Mouse (Mus musculus): Measurements from ENCODE around the gene Zgpat.

The Zgpat gene

DNA sequence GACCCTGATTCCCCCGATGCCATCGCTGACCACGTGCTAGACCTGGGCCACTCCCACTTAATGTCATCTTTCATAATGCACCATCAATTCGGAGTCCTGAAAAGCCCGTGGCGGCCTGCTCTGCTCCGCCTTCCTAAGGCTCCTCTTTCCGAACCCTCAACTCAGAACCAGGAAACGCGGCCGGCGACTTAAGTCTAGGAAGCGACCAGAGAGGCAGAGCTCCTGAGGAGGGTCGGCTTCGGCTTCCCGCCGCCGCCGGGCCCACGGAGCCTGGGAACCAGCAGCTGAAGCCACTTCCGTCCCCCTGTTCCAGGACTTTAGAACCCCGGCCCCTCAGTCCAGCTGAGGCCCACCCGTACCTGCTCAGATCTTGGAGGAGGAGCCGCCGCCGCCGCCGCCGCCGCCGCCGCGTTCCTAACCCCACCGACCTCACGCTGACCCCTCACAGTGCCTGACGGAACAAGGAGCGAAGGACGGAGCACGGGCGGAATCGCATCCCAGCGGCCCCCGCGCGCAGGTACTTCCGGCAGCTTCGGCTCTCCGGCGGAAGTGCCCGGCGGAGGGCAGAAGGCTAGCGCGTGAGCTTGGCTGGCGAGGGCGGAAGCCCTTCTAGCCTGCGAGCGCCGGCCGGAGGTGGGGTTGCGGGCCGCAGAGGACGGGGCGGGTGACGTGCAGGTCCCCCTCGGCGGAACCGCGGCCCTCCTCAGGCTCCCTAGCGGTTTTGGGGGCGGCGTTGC, at the start of gene Zgpat, which contains the start of gene Arfrp1:
TSS of gene Zgpat (plus strand) at position 69 of the 737 bp plus-strand sequence.
TSS of gene Arfrp1 (minus strand) at position 545 of the 737 bp plus-strand sequence.
- peak; percentile 84 for DNase-seq (ENCODE audit: low spot score)

GRCm38 (mm10) chr2:181319248-181320102, 45.3 kb upstream of the Zgpat start, which contains the start of gene Rtel1:
Gene Rtel1 (plus strand): TSS chr2:181319739.
- DNase-seq (ENCODE audit: low spot score), result peak; percentile 78

GRCm38 (mm10) chr2:181320103-181320499, 44.6 kb upstream of the Zgpat start:
- DNase-seq (ENCODE audit: low spot score), result no peak

- no peak for DNase-seq (ENCODE audit: low spot score)
Measured at GRCm38 (mm10) chr2:181322136-181322535, 42.6 kb upstream of the Zgpat start.

- no peak for DNase-seq (ENCODE audit: low spot score)
Measured at GRCm38 (mm10) chr2:181326098-181326497, 38.6 kb upstream of the Zgpat start.

- DNase-seq (ENCODE audit: low spot score), result no peak
Measured at GRCm38 (mm10) chr2:181332542-181332941, 32.2 kb upstream of the Zgpat start.

- peak; percentile 82 for DNase-seq (ENCODE audit: low spot score)
Measured at GRCm38 (mm10) chr2:181334023-181334422, 30.7 kb upstream of the Zgpat start.

DNA sequence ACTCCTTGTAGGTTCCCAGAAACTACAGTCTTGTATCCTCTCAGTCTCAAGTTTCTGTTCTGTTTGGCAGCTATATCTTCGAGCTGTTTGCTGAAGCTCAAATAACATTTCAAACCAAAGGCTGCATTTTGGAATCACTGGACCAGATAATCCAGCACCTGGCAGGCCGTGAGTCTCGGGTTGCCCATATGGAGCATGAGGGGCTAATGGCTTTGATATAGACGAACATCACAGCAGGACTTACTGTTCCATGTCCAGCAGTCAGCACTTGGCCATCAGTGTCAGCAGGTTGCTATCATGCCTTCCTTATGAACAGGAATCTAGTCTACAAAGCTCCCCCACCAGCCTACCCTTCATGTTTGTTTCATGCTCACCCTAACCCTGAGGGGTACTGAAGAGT, 24.3 kb upstream of the Zgpat start:
- DNase-seq (ENCODE audit: low spot score), result no peak

- DNase-seq (ENCODE audit: low spot score), result no peak
Measured at GRCm38 (mm10) chr2:181342766-181343165, 22.0 kb upstream of the Zgpat start.

GRCm38 (mm10) chr2:181356780-181357179, 7.9 kb upstream of the Zgpat start:
- no peak for DNase-seq (ENCODE audit: low spot score)

GRCm38 (mm10) chr2:181363946-181364345, 782 bp upstream of the Zgpat start:
- DNase-seq (ENCODE audit: low spot score), result no peak

DNA sequence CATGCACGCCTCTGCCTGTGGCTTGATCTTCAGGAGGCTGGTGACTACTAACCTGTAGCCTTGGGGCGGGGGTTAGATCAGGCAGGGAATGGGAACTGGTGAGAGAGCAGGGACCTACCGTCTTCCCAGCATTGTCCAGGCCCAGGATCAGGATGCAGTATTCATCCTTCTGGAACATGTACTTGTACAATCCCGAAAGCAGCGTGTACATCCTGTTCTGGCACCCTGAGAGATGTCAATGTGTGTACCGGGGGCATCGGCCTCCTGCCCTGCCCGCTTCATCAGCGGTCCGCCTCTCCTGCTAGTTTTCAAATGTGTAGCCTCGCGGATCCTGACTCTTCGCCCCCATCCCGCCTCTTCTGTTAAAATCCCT, 255 bp upstream of the Zgpat start:
- DNase-seq (ENCODE audit: low spot score), result no peak

DNA sequence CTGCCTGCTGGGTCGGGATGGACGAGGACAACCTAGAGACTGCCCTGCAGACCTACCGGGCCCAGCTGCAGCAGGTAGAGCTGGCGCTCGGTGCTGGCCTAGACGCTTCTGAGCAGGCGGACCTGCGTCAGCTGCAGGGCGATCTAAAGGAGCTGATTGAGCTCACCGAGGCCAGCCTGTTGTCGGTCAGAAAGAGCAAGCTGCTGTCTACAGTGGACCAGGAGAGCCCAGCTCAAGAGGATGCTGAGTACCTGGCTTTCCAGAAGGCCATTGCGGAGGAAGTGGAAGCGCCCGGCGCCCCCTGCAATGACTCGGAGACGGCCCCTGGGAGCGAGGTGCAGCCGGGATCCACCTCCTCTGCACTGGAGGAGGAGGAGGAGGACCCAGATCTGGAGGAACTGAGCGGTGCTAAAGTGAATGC, 937 bp downstream of the Zgpat start:
- DNase-seq (ENCODE audit: low spot score), result peak; percentile 28

DNA sequence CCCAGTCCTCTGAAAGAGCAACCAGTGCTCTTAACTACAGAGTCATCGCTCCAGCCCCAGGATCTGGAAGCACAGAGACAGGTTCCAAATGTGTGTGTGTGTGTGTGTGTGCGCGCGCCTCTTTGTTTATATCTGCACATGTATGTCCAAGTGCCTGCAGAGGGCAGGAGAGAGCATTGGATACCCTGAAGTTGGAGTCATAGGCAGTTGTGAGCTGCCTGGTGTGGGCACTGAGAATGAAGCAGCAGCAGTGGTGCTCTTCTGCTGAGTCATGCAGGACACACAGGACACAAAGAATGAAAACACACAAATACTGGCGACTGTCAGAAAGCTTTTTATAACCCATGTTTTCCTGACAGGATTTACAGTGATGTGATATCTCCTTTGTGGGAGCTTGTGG, 5.3 kb downstream of the Zgpat start:
- DNase-seq (ENCODE audit: low spot score), result no peak

- no peak for DNase-seq (ENCODE audit: low spot score)
Measured at GRCm38 (mm10) chr2:181375787-181376186, 11.1 kb downstream of the Zgpat start.

GRCm38 (mm10) chr2:181377230-181377629, 12.5 kb downstream of the Zgpat start:
- DNase-seq (ENCODE audit: low spot score), result no peak

DNA sequence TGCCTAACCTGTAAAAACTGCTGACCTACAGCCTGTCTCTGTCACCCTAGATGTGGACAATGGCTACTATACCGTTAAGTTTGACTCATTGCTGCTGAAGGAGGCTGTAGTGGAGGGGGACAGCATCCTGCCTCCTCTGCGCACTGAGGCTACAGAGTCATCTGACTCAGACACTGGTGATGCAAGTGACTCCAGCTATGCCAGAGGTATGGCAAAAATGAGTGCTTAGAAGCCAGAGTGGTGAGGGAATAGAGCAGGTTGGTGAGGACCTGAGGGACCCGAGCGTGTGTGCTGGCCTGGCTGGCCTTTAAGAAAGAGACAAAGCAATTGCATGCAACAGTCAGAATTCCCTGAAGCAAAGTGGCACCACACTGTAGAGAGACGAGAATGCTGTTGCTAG, 14.0 kb downstream of the Zgpat start:
- no peak for DNase-seq (ENCODE audit: low spot score)

GRCm38 (mm10) chr2:181379778-181380177, 15.1 kb downstream of the Zgpat start, which contains the start of gene Lime1:
Gene Lime1 (plus strand): TSS chr2:181380078.
- DNase-seq (ENCODE audit: low spot score), result no peak

DNA sequence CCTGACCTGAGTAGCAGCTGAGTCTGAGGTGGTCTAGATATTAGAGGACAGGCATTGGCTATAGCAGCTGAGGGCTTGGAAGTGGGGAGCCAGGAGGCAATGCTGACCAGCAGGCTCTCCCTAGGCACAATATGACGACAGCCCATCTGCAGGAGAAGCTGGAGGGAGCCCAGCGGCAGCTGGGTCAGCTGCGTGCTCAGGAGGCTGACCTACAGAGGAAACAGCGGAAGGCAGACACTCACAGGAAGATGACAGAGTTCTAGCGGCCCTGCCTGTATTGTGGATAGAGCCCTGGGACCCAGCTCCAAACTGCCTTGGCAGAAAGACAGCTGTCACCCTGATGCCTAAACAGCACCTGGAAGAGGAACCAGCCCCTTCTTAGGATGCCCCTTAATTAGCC, 15.5 kb downstream of the Zgpat start:
- DNase-seq (ENCODE audit: low spot score), result no peak

GRCm38 (mm10) chr2:181381107-181381506, 16.4 kb downstream of the Zgpat start:
- DNase-seq (ENCODE audit: low spot score), result no peak

DNA sequence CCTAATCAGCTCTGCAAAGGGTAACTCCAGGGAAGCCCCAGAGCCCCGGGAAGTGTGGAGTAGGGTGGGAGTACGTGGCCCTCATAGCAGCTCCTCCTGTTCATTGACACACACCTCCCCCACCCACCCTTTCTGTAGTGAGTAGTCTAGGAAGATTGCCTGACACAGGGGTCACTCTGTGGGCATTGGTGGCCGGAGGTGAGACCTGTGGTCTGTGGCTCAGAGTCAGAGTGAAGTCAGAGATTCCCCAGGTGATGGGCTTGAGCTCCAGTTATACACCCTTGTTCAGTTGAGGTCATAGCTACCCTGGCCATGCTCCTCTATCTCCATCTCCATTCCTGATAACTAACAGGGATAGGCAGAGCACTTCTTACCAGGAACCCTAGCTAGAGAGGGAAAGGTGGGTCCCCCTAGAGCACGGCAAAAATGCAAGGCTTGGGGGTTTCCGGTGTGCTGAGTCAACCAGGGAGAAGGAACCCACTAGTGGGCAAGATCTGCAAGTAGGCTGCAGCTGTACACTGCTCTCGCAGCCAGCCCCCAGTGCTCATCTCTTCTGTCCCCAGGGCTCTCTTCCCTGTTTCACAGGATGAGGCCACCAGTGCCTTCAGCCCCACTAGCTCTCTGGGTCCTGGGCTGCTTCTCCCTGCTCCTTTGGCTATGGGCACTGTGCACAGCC, 17.0 kb downstream of the Zgpat start:
- no peak for DNase-seq (ENCODE audit: low spot score)

GRCm38 (mm10) chr2:181384463-181384862, 19.7 kb downstream of the Zgpat start:
- no peak for DNase-seq (ENCODE audit: low spot score)
